Mouse (Mus musculus): ENCODE data around the gene Gmpr. TPM values are rescaled to one million over a fixed set of nuclear protein-coding genes. Genes with fewer than 3 reads are reported as not detected.

Gmpr gene
- total RNA-seq, 2 experiments from 2014 or later: 174 to 188 TPM

DNA sequence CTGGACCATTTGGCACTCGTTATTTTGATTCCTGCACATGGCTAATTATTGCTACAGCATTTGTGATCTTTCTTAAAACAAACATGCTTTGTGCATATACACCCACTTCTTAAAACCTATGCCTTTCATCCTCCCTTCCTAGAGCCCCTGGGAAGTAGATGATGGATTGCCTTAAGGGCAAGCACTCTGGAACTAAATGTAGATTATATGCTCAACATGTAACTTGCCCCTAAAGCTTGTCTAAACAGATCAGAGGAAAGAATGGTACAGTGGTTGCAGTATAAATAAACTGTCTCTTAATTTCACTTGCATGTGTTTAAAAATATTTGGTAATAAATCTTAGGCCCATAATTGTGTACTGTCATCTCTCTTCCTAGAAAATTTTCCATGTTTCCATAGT lies 86.7 kb downstream of the Gmpr start:
- intact Hi-C loops (cut with DNase I): no loop called here
- no peak for DNase-seq

DNA sequence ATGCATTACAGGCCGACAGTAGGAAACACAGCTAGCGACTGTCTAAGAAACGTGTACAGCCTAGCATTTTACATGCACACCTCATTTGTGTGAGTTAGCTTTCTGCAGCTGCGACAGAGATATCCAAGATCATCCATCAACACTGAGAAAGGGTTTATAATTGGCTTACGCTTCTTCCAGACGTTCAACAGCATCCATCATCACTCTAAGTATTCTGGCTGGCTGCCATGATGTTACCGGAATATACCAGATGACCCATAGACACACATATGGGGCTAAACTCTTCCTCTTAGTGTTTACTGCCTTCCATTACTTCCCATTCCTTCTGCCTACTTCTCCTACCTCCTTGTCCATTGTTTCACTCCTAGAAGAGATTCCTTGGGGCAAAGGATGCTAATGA lies 88.2 kb downstream of the Gmpr start:
- no peak for DNase-seq
- intact Hi-C loops (cut with DNase I): no loop called here

DNA sequence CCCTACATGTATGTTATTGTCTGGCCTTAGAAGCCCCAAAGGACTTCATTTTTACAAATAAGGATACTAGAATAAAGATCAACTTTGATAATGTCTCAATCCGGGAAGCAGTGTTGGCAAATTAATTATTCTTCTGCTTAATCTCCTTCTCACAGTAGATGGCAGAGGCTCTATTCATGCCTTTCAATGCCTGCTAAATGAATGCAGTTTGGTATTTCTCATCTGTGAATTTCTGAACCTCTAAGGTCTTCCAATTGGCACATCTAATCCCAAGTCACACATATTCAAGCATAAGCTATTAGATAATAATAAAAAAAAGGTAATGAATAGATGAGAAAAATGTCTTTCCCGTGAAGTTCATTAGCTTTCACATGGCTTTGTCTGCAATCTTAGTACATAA lies 92.6 kb downstream of the Gmpr start:
- DNase-seq: no peak
- intact Hi-C loops (cut with DNase I): no loop called here

DNA sequence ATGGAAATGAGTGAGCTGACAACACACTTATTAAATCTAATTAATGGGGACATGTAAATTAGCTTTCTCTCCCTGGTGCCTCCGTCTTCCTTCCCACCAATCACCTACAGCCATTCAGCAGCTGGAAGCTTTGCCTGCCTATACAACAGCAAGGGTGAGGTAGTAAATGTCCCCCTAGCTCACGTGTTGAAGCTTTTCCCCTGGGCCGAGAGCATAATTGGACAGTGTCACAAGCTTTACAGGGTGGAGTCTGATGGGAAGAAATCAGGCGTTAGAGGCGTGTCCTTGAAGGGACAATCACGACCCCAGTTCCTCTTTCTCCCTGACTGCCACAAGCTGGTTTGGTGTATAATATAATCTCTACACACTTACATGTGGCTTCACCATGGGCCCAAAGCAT lies 93.2 kb downstream of the Gmpr start:
- DNase-seq: no peak
- intact Hi-C loops (cut with DNase I): no loop called here

Other genes with a start within 250 kb of the Gmpr start
- gene Mylip, start 117.7 kb upstream of the Gmpr start, total RNA-seq (2021): 10 to 100 TPM; 19.1 to 25.7 TPM

Data from heart, postnatal 36 days (tissue).